Mouse (Mus musculus) midbrain, embryonic 11.5 days (tissue): ENCODE results near the gene Krcc1. TPM values are rescaled to one million over a fixed set of nuclear protein-coding genes. Genes with fewer than 3 reads are reported as not detected.
"Not testable (repeated sequence)": the region's sequence is repeated elsewhere in the genome, so short reads cannot be mapped to it uniquely, and the experiment has no call there.

Source experiments
- ATAC-seq: fragments of 200-750 bp; cut with Nextera tagmentation; 2 replicates; pipeline ENCODE4 v1.8.0; 2017; ENCODE audit warnings: moderate TSS enrichment, moderate library complexity; ENCODE audit not compliant: low FRiP score
- DNase-seq: peaks from one replicate; pipeline ENCODE4 v3.0.0; 2015; ENCODE audit warnings: low spot score; ENCODE audit errors: missing footprints
- H3K27ac ChIP-seq: fragments of 300-500 bp; sonication (generic); 2 replicates; pipeline ENCODE4 v1.5.1; 2014; ENCODE audit warnings: low read depth, low read length
- H3K27me3 ChIP-seq: fragments of 300-500 bp; sonication (generic); 2 replicates; pipeline ENCODE4 v1.6.1; 2014; ENCODE audit warnings: mild to moderate bottlenecking, low read length, moderate library complexity, mixed read lengths; ENCODE audit not compliant: control insufficient read depth, insufficient read depth
- H3K36me3 ChIP-seq: fragments of 300-500 bp; sonication (generic); 2 replicates; pipeline ENCODE4 v1.6.1; 2014; ENCODE audit warnings: mild to moderate bottlenecking, low read length, moderate library complexity, mixed read lengths; ENCODE audit not compliant: control insufficient read depth, insufficient read depth
- H3K4me1 ChIP-seq: fragments of 300-500 bp; sonication (generic); 2 replicates; pipeline ENCODE4 v1.6.1; 2014; ENCODE audit warnings: low read length; ENCODE audit not compliant: control insufficient read depth, insufficient read depth
- H3K4me2 ChIP-seq: fragments of 300-500 bp; sonication (generic); 2 replicates; pipeline ENCODE4 v1.6.1; 2014; ENCODE audit warnings: mild to moderate bottlenecking, moderate library complexity
- H3K4me3 ChIP-seq: fragments of 300-500 bp; sonication (generic); 2 replicates; pipeline ENCODE4 v1.5.1; 2014; ENCODE audit warnings: low read depth, low read length
- H3K9ac ChIP-seq: fragments of 300-500 bp; sonication (generic); 2 replicates; pipeline ENCODE4 v1.6.1; 2014; ENCODE audit warnings: low read length
- H3K9me3 ChIP-seq: fragments of 300-500 bp; sonication (generic); 2 replicates; pipeline ENCODE4 v1.6.1; 2016; ENCODE audit warnings: low read length; ENCODE audit not compliant: control insufficient read depth
- WGBS: fragments of 180-500 bp; shearing (Covaris S2); extraction: QIAGEN DNeasy Blood & Tissue Kit; methylation state at CpG from one replicate; pipeline ENCODE4 v1.1.7; 2014; 5-methylcytosine and 5-hydroxymethylcytosine counted together
- polyA plus RNA-seq: library from polyadenylated mRNA; unstranded; fragments of >200 nt; fragmentation: Nextera tagmentation; extraction: Ambion mirVana; gene quantifications from 2 replicates; pipeline ENCODE4 v1.2.1, GENCODE M21; 2014

Krcc1 gene
- polyA plus RNA-seq, 1 experiment from 2014 or later, result 36.1 TPM

DNA sequence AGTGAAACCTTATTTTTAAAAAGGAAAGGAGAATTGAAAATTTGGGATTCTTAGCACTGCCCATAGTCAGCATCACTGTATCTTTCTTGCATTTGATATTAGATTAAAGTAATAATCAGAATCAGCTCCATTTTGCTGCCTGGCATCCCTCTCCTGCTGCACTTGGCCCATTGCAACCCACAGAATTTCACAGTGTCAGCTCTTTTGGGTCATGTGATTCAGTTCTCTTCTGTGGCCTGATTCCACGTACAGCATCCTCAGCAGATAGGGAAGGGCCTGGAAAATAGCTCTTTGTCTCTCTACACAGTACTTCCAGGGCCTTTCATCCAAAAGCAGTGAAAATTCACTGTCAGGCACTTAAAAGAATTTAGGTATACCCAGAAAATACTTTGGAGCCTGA is 14.1 kb upstream of the Krcc1 start:
- no peaks in the 10 kb centered on the region for H3K4me1 ChIP-seq

GRCm38 (mm10) chr6:71258562-71258961 is 12.9 kb upstream of the Krcc1 start:
- Histone ChIP-seq H3K9ac (no peak overlapping the region), H3K9me3 (no peaks in the 10 kb centered on the region), H3K4me2 (no peak overlapping the region), H3K4me1 (no peaks in the 10 kb centered on the region), H3K27me3 (no peaks in the 10 kb centered on the region), H3K4me3 (no peak overlapping the region), H3K27ac (no peak overlapping the region), H3K36me3 (no peaks in the 10 kb centered on the region)
- DNase-seq (no peak), ATAC-seq (no peak)
- WGBS, result 89% methylated on average over 2 of the region's 2 CpGs

More for the DNA sequence above, 14.1 kb upstream of the Krcc1 start:
- no peaks in the 10 kb centered on the region for H3K9me3 ChIP-seq
- no peak for ATAC-seq
- no peak overlapping the region for H3K9ac ChIP-seq
- H3K36me3 ChIP-seq, result no peaks in the 10 kb centered on the region
- no peak overlapping the region for H3K4me2 ChIP-seq
- DNase-seq, result no peak
- H3K27ac ChIP-seq, result no peak overlapping the region
- no peaks in the 10 kb centered on the region for H3K27me3 ChIP-seq
- 67% methylated on average over 1 of the region's 1 CpGs for WGBS
- H3K4me3 ChIP-seq, result no peak overlapping the region

GRCm38 (mm10) chr6:71259166-71259565 is 12.3 kb upstream of the Krcc1 start:
- Histone ChIP-seq H3K9ac (no peak overlapping the region), H3K27ac (no peak overlapping the region), H3K4me3 (no peak overlapping the region), H3K4me1 (no peaks in the 10 kb centered on the region), H3K4me2 (no peak overlapping the region), H3K9me3 (no peaks in the 10 kb centered on the region), H3K36me3 (no peaks in the 10 kb centered on the region), H3K27me3 (no peaks in the 10 kb centered on the region)
- ATAC-seq (no peak), DNase-seq (no peak)
- 86% methylated on average over 4 of the region's 4 CpGs for WGBS

DNA sequence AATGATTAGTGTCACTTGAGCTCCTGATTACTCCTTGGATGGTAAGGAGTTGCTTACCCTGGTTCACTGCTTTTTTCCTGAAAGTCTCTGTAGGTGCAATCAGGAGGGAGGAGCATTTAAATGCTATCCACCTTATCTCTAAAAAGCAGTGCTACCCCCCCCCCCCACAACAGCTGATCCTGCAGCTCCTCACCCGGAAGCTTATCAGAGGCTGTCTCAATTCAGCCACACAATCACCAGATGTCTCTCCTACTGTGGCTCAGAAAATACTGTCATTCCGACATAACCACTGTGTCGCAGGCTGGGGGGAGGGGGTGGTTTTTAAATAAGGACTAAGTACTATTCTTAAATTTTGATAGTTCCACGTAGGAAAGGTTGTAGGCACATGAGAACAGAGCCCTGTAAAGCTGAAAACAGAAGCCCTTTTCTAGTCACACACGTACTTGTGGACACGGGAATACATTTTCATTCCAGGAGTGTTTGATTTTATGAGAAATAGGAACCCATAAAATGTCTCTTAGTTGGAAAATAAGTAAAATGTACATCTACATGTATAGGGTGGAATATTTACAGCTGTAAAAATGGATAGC is 11.3 kb upstream of the Krcc1 start:
- H3K36me3 ChIP-seq, result no peaks in the 10 kb centered on the region
- no peak overlapping the region for H3K4me2 ChIP-seq
- H3K9me3 ChIP-seq, result no peaks in the 10 kb centered on the region
- ATAC-seq (no peak), DNase-seq (no peak)
- no peak overlapping the region for H3K4me3 ChIP-seq
- H3K9ac ChIP-seq, result no peak overlapping the region
- H3K4me1 ChIP-seq, result no peaks in the 10 kb centered on the region
- H3K27me3 ChIP-seq, result no peaks in the 10 kb centered on the region
- 71% methylated on average over 6 of the region's 6 CpGs for WGBS
- H3K27ac ChIP-seq, result no peak overlapping the region

GRCm38 (mm10) chr6:71261060-71261459 is 10.4 kb upstream of the Krcc1 start:
- DNase-seq, result no peak
- no peak overlapping the region for H3K4me2 ChIP-seq
- H3K4me3 ChIP-seq, result no peak overlapping the region
- no peaks in the 10 kb centered on the region for H3K36me3 ChIP-seq
- 93% methylated on average over 3 of the region's 3 CpGs for WGBS
- H3K4me1 ChIP-seq, result no peaks in the 10 kb centered on the region
- H3K27me3 ChIP-seq, result no peaks in the 10 kb centered on the region
- no peak overlapping the region for H3K27ac ChIP-seq
- ATAC-seq, result no peak
- no peak overlapping the region for H3K9ac ChIP-seq
- no peaks in the 10 kb centered on the region for H3K9me3 ChIP-seq

DNA sequence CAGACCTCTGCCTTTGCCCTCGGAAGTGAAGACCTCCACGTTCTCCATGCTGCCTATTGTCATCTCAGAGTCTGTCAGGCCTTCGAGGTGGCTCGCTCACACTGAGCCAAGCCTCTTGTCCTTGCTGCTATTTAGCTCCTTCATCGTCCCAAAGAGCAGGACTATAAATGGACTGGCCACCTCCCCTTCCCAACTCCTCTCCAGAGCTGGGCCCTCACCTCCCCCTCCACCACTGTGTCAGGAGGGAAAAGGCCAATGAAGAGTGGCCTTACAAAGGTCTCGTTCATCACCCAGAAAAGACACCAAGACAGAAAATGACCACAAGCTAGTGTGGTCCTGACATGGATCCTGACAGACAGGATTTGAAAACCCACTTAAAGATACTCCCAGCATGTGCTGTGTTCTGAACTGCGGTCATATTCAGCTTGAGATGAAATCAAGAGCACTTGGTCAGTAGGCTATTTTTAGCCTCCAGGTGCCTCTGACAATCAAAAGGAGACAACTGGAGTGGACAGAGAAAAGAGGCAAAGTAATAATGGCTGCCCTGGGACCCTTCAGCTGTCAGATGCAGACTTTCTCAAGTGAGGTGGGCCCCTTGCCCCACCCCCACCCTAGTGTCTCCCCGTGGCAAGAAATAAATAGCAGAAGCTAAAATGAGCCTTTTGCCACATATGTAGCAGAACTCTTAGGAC is 9.2 kb upstream of the Krcc1 start:
- WGBS, result 85% methylated on average over 8 of the region's 8 CpGs
- Histone ChIP-seq H3K9ac (no peak overlapping the region), H3K27me3 (no peaks in the 10 kb centered on the region), H3K4me3 (no peak overlapping the region), H3K36me3 (no peaks in the 10 kb centered on the region), H3K9me3 (no peaks in the 10 kb centered on the region), H3K4me1 (no peaks in the 10 kb centered on the region), H3K4me2 (no peak overlapping the region), H3K27ac (no peak overlapping the region)
- no peak for DNase-seq
- ATAC-seq, result no peak

- not testable (repeated sequence) for H3K4me1 ChIP-seq, DNase-seq, H3K27me3 ChIP-seq, ATAC-seq, H3K4me2 ChIP-seq, H3K9ac ChIP-seq, H3K27ac ChIP-seq, H3K9me3 ChIP-seq, H3K36me3 ChIP-seq, H3K4me3 ChIP-seq
- WGBS, result 69% methylated on average over 7 of the region's 7 CpGs
Measured at GRCm38 (mm10) chr6:71267603-71268002, 3.9 kb upstream of the Krcc1 start.

DNA sequence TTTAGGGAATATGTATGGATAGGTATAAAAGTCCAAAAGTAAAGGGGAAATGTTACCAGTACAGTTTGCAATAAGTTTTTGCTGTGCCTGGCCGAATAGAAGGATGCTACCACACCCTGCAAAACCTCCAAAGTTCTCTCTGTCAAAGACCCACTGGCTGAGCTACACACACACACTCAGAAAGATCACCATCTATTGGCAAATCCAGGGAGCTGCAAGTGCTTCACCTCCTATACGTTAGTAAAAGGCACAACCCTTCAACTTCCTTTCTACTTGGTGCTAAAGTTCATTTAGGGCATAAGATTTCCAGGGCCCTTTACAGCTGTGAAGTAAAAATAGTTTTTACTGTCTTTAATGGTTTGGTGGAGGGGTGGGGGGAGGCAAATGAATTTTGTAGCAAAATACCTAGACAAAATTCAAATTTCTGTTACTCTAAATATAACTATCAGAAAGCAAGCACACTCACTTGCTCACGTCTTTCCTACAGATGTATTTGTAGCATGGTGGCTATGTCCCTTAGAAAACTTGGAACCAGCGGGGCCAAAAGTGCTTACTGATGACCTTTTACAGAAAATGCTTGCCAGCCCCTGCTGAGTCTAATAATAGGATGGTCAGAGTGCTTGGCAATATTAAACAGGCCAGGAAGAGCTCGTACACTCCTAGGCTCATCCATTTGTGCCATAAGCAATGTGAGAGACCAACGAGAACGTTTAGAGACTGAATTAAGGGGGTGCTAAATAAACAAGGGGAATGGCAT is 2.4 kb upstream of the Krcc1 start:
- no peak for ATAC-seq
- H3K4me1 ChIP-seq, result peaks cover 3% of the 10 kb centered on the region; the same call in 1 of the 2 replicates
- no peaks in the 10 kb centered on the region for H3K9me3 ChIP-seq
- no peak overlapping the region for H3K9ac ChIP-seq
- no peak overlapping the region for H3K4me3 ChIP-seq
- WGBS, result 68% methylated on average over 7 of the region's 7 CpGs
- no peaks in the 10 kb centered on the region for H3K27me3 ChIP-seq
- DNase-seq, result peak; percentile 84
- H3K27ac ChIP-seq, result no peak overlapping the region
- H3K36me3 ChIP-seq, result no peaks in the 10 kb centered on the region
- no peak overlapping the region for H3K4me2 ChIP-seq

- not testable (repeated sequence) for H3K36me3 ChIP-seq, H3K27me3 ChIP-seq, H3K4me1 ChIP-seq, ATAC-seq, H3K4me3 ChIP-seq, H3K4me2 ChIP-seq, H3K27ac ChIP-seq, DNase-seq, H3K9me3 ChIP-seq, H3K9ac ChIP-seq
- 94% methylated on average over 6 of the region's 6 CpGs for WGBS
Measured at GRCm38 (mm10) chr6:71269686-71270050, 1.8 kb upstream of the Krcc1 start.
